In the genomic region with DNA sequence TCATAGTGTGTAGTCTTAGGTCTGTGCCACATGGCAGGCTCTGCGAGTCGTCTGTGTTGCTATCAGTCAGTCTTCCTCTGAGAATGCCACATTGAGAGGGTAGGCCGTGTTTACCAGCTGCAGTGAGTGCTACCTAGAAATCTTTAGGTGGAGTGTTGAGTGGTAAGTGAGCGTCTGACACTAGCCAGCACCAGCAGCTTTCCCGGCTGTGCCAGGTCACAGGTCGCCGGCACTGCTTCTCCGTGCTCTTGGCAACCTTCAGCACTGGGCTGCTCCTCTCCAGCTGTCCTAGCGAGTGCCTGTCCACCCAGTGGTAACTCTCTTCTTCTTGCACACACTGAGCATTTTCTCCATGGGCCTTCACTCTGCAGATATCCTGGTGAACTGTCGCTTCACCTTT, we compare ENCODE assay signal across 10 mouse cellular contexts.
DNase-seq lines count a peak whose midpoint lies in the region; ATAC-seq lines count a peak whose summit lies in the region.
"Had no signal": no experiment of that assay in that cellular context is flagged by ENCODE, and none has a peak within 500 bp of the region (broad histone marks: within the 10 kb centered on the region; RNA-seq: fewer than 3 reads in every experiment).

No protein-coding gene starts in this region.

- DNase-seq in forebrain, embryonic 11.5 days (ENCODE audit: low spot score), result peak; percentile 42
- DNase-seq in gastrocnemius, postnatal 14 days, result peak; percentile 45
- DNase-seq in limb, embryonic 10.5 days (ENCODE audit: low spot score), result no peak
- DNase-seq in hindbrain, embryonic 10.5 days (ENCODE audit: low spot score), result no peak
- DNase-seq in thymus, postnatal 14 days, result no peak

- no peak overlapping the region for H3K4me3 ChIP-seq in forebrain, embryonic 11.5 days (ENCODE audit: low read depth, low read length)
- H3K4me3 ChIP-seq in forebrain, embryonic 15.5 days, result no peak overlapping the region
- H3K4me3 ChIP-seq in neural tube, embryonic 13.5 days, result no peak overlapping the region
- H3K4me3 ChIP-seq in neural tube, embryonic 15.5 days (replicated peaks), result no peak overlapping the region
- H3K4me3 ChIP-seq in limb, embryonic 10.5 days, result no peak overlapping the region
- H3K4me3 ChIP-seq in hindbrain, embryonic 10.5 days, result no peak overlapping the region
- H3K4me3 ChIP-seq: midbrain, embryonic 12.5 days had no signal

- H3K36me3 ChIP-seq in forebrain, embryonic 11.5 days (ENCODE audit: control insufficient read depth, insufficient read depth, low read length), result no peaks in the 10 kb centered on the region; the same call in 1 of the 2 replicates
- H3K36me3 ChIP-seq in forebrain, embryonic 15.5 days, result no peaks in the 10 kb centered on the region
- no peaks in the 10 kb centered on the region for H3K36me3 ChIP-seq in neural tube, embryonic 13.5 days
- no peaks in the 10 kb centered on the region for H3K36me3 ChIP-seq in neural tube, embryonic 15.5 days
- peaks cover 36% of the 10 kb centered on the region for H3K36me3 ChIP-seq in limb, embryonic 10.5 days
- H3K36me3 ChIP-seq in hindbrain, embryonic 10.5 days, result peaks cover 39% of the 10 kb centered on the region

- ATAC-seq in forebrain, embryonic 11.5 days (replicated peaks; ENCODE audit: low FRiP score), result no peak
- no peak for ATAC-seq in forebrain, embryonic 15.5 days (replicated peaks)
- no peak for ATAC-seq in neural tube, embryonic 13.5 days (ENCODE audit: low read depth)
- ATAC-seq in neural tube, embryonic 15.5 days (ENCODE audit: low FRiP score), result no peak

- no peak overlapping the region for H3K9ac ChIP-seq in forebrain, embryonic 11.5 days (ENCODE audit: low read length)
- H3K9ac ChIP-seq in forebrain, embryonic 15.5 days (replicated peaks), result no peak overlapping the region
- no peak overlapping the region for H3K9ac ChIP-seq in neural tube, embryonic 13.5 days
- no peak overlapping the region for H3K9ac ChIP-seq in neural tube, embryonic 15.5 days (replicated peaks)
- H3K9ac ChIP-seq: hindbrain, embryonic 14.5 days; midbrain, embryonic 12.5 days had no signal

- H3K27me3 ChIP-seq in forebrain, embryonic 11.5 days (ENCODE audit: control insufficient read depth, insufficient read depth, low read length), result no peaks in the 10 kb centered on the region
- no peaks in the 10 kb centered on the region for H3K27me3 ChIP-seq in forebrain, embryonic 15.5 days
- H3K27me3 ChIP-seq in neural tube, embryonic 13.5 days, result no peaks in the 10 kb centered on the region
- no peaks in the 10 kb centered on the region for H3K27me3 ChIP-seq in neural tube, embryonic 15.5 days (replicated peaks)
- no peaks in the 10 kb centered on the region for H3K27me3 ChIP-seq in limb, embryonic 10.5 days (ENCODE audit: low read depth, poor library complexity, severe bottlenecking)
- no peaks in the 10 kb centered on the region for H3K27me3 ChIP-seq in hindbrain, embryonic 10.5 days (ENCODE audit: insufficient read depth, poor library complexity, severe bottlenecking)
- H3K27me3 ChIP-seq: midbrain, embryonic 12.5 days had no signal

- 78% methylated on average over 10 of the region's 10 CpGs for WGBS in forebrain, embryonic 11.5 days
- WGBS in forebrain, embryonic 15.5 days, result 80% methylated on average over 10 of the region's 10 CpGs
- 77% methylated on average over 10 of the region's 10 CpGs for WGBS in neural tube, embryonic 13.5 days
- whole genome bisulfite sequencing in neural tube, embryonic 15.5 days, result 77% methylated on average over 10 of the region's 10 CpGs
- WGBS in limb, embryonic 10.5 days, result 52% methylated on average over 10 of the region's 10 CpGs
- 66% methylated on average over 10 of the region's 10 CpGs for WGBS in hindbrain, embryonic 10.5 days

- H3K4me1 ChIP-seq in forebrain, embryonic 11.5 days (replicated peaks; ENCODE audit: control insufficient read depth, insufficient read depth, low read length), result peaks cover 9% of the 10 kb centered on the region; the same call in 1 of the 2 replicates
- H3K4me1 ChIP-seq in forebrain, embryonic 15.5 days, result peaks cover 87% of the 10 kb centered on the region
- peaks cover 98% of the 10 kb centered on the region for H3K4me1 ChIP-seq in neural tube, embryonic 13.5 days (replicated peaks)
- H3K4me1 ChIP-seq in neural tube, embryonic 15.5 days, result peaks cover 91% of the 10 kb centered on the region
- H3K4me1 ChIP-seq in limb, embryonic 10.5 days, result peaks cover 68% of the 10 kb centered on the region
- peaks cover 83% of the 10 kb centered on the region for H3K4me1 ChIP-seq in hindbrain, embryonic 10.5 days (replicated peaks)

- no peak overlapping the region for H3K4me2 ChIP-seq in forebrain, embryonic 11.5 days (ENCODE audit: low read depth, low read length, severe bottlenecking)
- H3K4me2 ChIP-seq in forebrain, embryonic 15.5 days (replicated peaks), result no peak overlapping the region
- H3K4me2 ChIP-seq in neural tube, embryonic 13.5 days, result no peak overlapping the region
- H3K4me2 ChIP-seq in neural tube, embryonic 15.5 days, result no peak overlapping the region
- H3K4me2 ChIP-seq: hindbrain, embryonic 14.5 days; midbrain, embryonic 12.5 days had no signal

- H3K27ac ChIP-seq in forebrain, embryonic 11.5 days (ENCODE audit: low read depth, low read length), result no peak overlapping the region
- no peak overlapping the region for H3K27ac ChIP-seq in forebrain, embryonic 15.5 days (replicated peaks)
- H3K27ac ChIP-seq in neural tube, embryonic 13.5 days (replicated peaks), result peak overlapping the region; percentile 10
- H3K27ac ChIP-seq in neural tube, embryonic 15.5 days (replicated peaks), result no peak overlapping the region
- 0 out of 2 replicates have a peak overlapping the region, but pooled peaks have one; percentile 34 for H3K27ac ChIP-seq in limb, embryonic 10.5 days
- no peak overlapping the region for H3K27ac ChIP-seq in hindbrain, embryonic 10.5 days
- H3K27ac ChIP-seq: hindbrain, embryonic 14.5 days; midbrain, embryonic 12.5 days had no signal

- no peaks in the 10 kb centered on the region for H3K9me3 ChIP-seq in forebrain, embryonic 11.5 days (ENCODE audit: control insufficient read depth, low read length)
- H3K9me3 ChIP-seq in forebrain, embryonic 15.5 days, result no peaks in the 10 kb centered on the region
- H3K9me3 ChIP-seq in neural tube, embryonic 13.5 days, result no peaks in the 10 kb centered on the region
- no peaks in the 10 kb centered on the region for H3K9me3 ChIP-seq in neural tube, embryonic 15.5 days (replicated peaks)
- H3K9me3 ChIP-seq in limb, embryonic 10.5 days (replicated peaks), result no peaks in the 10 kb centered on the region
- no peaks in the 10 kb centered on the region for H3K9me3 ChIP-seq in hindbrain, embryonic 10.5 days
- H3K9me3 ChIP-seq: midbrain, embryonic 12.5 days had no signal

- intact Hi-C loops in gastrocnemius, postnatal 14 days (cut with DNase I; ENCODE audit: low total_unique reads), result no loop called here

Comparison
In these comparisons a context has a peak if more than half of its experiments do, and no peak if none do; other contexts are left out.
1. H3K27ac ChIP-seq: peak in neural tube, embryonic 13.5 days (single experiment) and limb, embryonic 10.5 days (single experiment); none in forebrain, embryonic 11.5 days (single experiment), forebrain, embryonic 15.5 days (single experiment), neural tube, embryonic 15.5 days (single experiment) and hindbrain, embryonic 10.5 days (single experiment).
2. DNase-seq: peak in forebrain, embryonic 11.5 days (single experiment) and gastrocnemius, postnatal 14 days (single experiment); none in limb, embryonic 10.5 days (single experiment), hindbrain, embryonic 10.5 days (single experiment) and thymus, postnatal 14 days (single experiment).